Mouse (Mus musculus) lung, embryonic 15.5 days (tissue): ENCODE data around the gene Gm21992. TPM values are rescaled to one million over a fixed set of nuclear protein-coding genes. Genes with fewer than 3 reads are reported as not detected.
A peak's percentile ranks its signal among the peaks of the same experiment; 100 is the strongest.
"Not testable (repeated sequence)": the region's sequence is repeated elsewhere in the genome, so short reads cannot be mapped to it uniquely, and the experiment has no call there.

ENCODE experiments used
- ATAC-seq: fragments of 200-750 bp; cut with Nextera tagmentation; 2 replicates; pipeline ENCODE4 v1.8.0; 2017; ENCODE audit warnings: moderate number of reproducible peaks, borderline replicate concordance; ENCODE audit not compliant: low FRiP score, low TSS enrichment; ENCODE audit errors: extremely low read depth
- H3K27ac ChIP-seq: fragments of 300-500 bp; sonication (generic); 2 replicates; pipeline ENCODE4 v1.5.1; 2015; ENCODE audit warnings: moderate library complexity, mild to moderate bottlenecking, inconsistent platforms
- H3K27me3 ChIP-seq: fragments of 300-500 bp; sonication (generic); 2 replicates; pipeline ENCODE4 v1.6.1; 2015; ENCODE audit warnings: inconsistent platforms
- H3K36me3 ChIP-seq: fragments of 300-500 bp; sonication (generic); 2 replicates; pipeline ENCODE4 v1.6.1; 2015; ENCODE audit warnings: inconsistent platforms
- H3K4me1 ChIP-seq: fragments of 300-500 bp; sonication (generic); 2 replicates; pipeline ENCODE4 v1.6.1; 2015; ENCODE audit warnings: inconsistent platforms
- H3K4me2 ChIP-seq: fragments of 300-500 bp; sonication (generic); 2 replicates; pipeline ENCODE4 v1.6.1; 2015; ENCODE audit warnings: inconsistent platforms, mild to moderate bottlenecking, moderate library complexity
- H3K4me3 ChIP-seq: fragments of 300-500 bp; sonication (generic); 2 replicates; pipeline ENCODE4 v1.5.1; 2015; ENCODE audit warnings: mild to moderate bottlenecking, inconsistent platforms
- H3K9ac ChIP-seq: fragments of 300-500 bp; sonication (generic); 2 replicates; pipeline ENCODE4 v1.6.1; 2015; ENCODE audit warnings: inconsistent platforms
- H3K9me3 ChIP-seq: fragments of 300-500 bp; sonication (generic); 2 replicates; pipeline ENCODE4 v1.6.1; 2016; ENCODE audit warnings: inconsistent platforms
- WGBS: fragments of 180-500 bp; shearing (Covaris S2); methylation state at CpG from one replicate; pipeline ENCODE4 v1.1.7; 2015; 5-methylcytosine and 5-hydroxymethylcytosine counted together
- polyA plus RNA-seq: library from polyadenylated mRNA; unstranded; fragments of >200 nt; fragmentation: Nextera tagmentation; extraction: Ambion mirVana; gene quantifications from 2 replicates; pipeline ENCODE4 v1.2.1, GENCODE M21; 2015

Gene Gm21992
- polyA plus RNA-seq, 1 experiment from 2014 or later: 21.3 TPM

DNA sequence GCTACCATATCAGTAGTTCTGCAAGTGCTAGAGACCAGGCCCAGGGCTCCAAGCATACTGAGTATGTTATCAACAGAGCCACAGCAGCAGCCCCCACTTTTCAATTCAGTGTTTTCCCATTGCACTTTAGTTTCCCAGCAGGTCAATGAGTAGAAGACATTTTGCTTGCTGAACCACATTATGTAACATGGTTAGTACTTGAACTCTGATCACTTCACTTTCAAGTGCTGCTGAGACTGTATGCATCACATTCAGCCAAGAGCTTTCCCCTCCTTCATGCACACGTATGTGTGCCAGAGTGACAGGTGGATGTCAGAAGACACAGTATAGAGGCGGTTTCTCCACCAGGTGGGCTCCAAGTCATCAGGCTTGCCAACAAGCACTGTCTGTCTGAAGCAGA, 28.5 kb downstream of the Gm21992 start:
- 82% methylated on average over 2 of the region's 2 CpGs for WGBS
- Histone ChIP-seq H3K9me3 (no peaks in the 10 kb centered on the region), H3K27ac (no peak overlapping the region), H3K4me3 (no peak overlapping the region), H3K4me2 (no peak overlapping the region), H3K36me3 (peaks cover 81% of the 10 kb centered on the region), H3K4me1 (no peaks in the 10 kb centered on the region), H3K27me3 (no peaks in the 10 kb centered on the region), H3K9ac (no peak overlapping the region)
- no peak for ATAC-seq

DNA sequence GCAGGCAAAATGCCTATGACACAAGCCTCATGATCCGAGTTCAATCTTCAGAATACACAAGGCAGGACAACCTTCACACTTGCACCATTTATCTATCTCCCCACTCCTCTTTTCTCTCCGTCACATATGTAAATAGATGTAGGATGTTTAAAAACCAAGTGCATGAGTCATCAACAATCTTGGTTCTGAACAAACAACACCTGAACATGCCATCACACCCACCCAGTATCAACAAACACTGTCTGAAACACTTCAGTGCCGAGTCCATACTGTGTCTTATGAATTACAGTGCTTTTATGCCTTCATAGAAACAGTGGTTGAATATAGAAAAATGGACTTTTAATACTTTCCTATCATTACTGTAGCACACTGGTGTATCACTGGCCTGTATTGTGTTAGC, 38.6 kb downstream of the Gm21992 start:
- ATAC-seq: no peak
- 59% methylated on average over 3 of the region's 3 CpGs for WGBS

DNA sequence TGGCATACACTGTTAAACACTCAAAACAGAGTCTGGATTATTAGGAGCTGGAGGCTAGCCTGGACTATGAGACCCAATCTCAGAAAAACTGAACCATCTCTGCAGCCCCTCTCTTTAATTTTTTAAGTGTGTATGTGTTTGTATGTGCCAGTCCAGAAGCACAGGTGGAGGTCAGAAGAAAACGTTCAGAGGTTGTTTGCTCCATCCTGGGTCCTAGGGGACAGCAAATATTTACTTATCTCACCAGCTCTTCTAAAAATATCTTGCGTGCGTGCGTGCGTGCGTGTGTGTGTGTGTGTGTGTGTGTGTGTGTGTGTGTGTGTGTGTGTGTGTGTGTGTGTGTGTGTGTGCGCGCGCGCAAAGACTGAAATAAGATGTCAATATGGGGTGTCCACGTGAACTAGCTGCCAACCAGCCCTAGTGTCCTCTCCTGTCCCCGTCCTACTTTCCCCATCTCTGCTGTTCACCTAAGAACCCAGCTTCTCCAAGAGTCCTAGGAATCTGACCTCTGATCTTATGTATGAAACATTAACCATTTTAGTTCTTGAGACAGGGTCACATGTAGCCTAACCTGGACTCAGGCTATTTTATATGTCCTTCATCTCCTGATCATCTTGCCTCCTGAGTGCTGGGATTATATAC, 43.8 kb downstream of the Gm21992 start:
- WGBS: 66% methylated on average over 12 of the region's 12 CpGs
- H3K27me3 ChIP-seq: no peaks in the 10 kb centered on the region
- H3K4me3 ChIP-seq: no peak overlapping the region
- no peak for ATAC-seq
- peaks cover 80% of the 10 kb centered on the region for H3K36me3 ChIP-seq
- H3K4me1 ChIP-seq: no peaks in the 10 kb centered on the region
- no peak overlapping the region for H3K27ac ChIP-seq
- H3K9me3 ChIP-seq: no peaks in the 10 kb centered on the region
- H3K9ac ChIP-seq: no peak overlapping the region
- no peak overlapping the region for H3K4me2 ChIP-seq

More for the DNA sequence above, 38.6 kb downstream of the Gm21992 start:
- Histone ChIP-seq H3K9ac (no peak overlapping the region), H3K4me2 (no peak overlapping the region), H3K4me3 (no peak overlapping the region), H3K36me3 (peaks cover 71% of the 10 kb centered on the region), H3K4me1 (no peaks in the 10 kb centered on the region), H3K27me3 (no peaks in the 10 kb centered on the region), H3K9me3 (no peaks in the 10 kb centered on the region), H3K27ac (no peak overlapping the region)

DNA sequence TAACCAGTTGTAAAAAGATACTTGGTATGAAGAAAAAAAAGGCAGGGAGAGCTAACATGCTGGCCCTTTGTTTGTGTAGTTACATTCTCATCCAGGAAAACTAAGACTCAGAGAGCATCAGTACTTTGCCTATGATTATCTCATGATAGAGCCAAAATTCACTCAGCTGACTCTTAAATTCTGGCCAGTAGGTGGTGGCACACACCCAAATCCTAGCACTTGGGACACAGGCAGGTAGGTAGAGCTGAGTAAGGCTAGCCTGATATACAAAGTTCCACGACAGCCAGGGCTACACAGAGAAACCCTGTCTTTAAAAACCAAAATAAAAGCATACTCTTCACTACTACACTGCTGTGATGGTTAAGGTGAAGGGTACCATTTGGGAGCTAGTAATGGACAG, 48.5 kb downstream of the Gm21992 start:
- H3K9ac ChIP-seq: no peak overlapping the region
- H3K4me2 ChIP-seq: no peak overlapping the region
- no peak for ATAC-seq
- H3K9me3 ChIP-seq: no peaks in the 10 kb centered on the region
- no peak overlapping the region for H3K4me3 ChIP-seq
- no peaks in the 10 kb centered on the region for H3K27me3 ChIP-seq
- peaks cover 14% of the 10 kb centered on the region for H3K4me1 ChIP-seq
- WGBS: 50% methylated on average over 1 of the region's 1 CpGs
- H3K36me3 ChIP-seq: peaks cover 69% of the 10 kb centered on the region
- no peak overlapping the region for H3K27ac ChIP-seq

DNA sequence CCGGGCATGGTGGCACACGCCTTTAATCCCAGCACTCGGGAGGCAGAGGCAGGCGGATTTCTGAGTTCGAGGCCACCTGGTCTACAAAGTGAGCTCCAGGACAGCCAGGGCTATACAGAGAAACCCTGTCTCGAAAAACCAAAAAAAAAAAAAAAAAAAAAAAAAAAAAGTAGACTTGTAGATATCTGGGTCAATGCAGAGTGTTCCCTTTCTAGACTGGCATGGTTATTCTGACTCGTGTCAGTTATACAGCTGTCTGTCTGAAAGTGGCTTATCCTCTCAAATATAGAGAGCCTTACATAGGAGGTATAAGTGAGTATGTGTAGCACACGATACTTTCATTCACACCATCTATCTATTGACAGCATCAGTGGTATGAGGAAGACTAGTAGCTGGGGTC, 50.9 kb downstream of the Gm21992 start:
- not testable (repeated sequence) for H3K9ac ChIP-seq, H3K4me2 ChIP-seq, ATAC-seq, H3K4me3 ChIP-seq, H3K27ac ChIP-seq, H3K27me3 ChIP-seq, H3K9me3 ChIP-seq
- 89% methylated on average over 8 of the region's 8 CpGs for WGBS
- Histone ChIP-seq H3K36me3 (peaks cover 50% of the 10 kb centered on the region), H3K4me1 (peaks cover 19% of the 10 kb centered on the region)

DNA sequence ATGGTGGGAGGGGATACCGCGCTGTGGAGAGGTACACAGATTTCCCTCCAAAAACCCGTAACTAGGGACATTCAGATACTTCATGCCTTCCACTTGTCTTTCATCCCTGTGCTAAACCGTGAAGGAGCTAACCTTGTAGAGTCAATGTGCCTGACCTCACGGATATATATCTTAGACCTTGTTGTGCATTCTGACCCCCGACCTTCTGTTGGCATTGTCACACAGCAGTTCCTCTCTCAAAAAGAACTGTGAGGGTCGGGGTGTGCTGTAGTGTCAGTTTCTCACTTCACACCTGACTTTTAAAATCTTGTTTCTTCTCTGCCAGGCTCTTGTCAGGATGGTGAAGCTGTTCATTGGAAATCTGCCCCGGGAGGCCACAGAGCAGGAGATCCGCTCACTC, 54.5 kb downstream of the Gm21992 start:
- Histone ChIP-seq H3K9me3 (no peaks in the 10 kb centered on the region), H3K4me2 (peak overlapping the region; percentile 70), H3K36me3 (peaks cover 21% of the 10 kb centered on the region), H3K9ac (peak overlapping the region; percentile 68), H3K4me1 (peaks cover 19% of the 10 kb centered on the region), H3K4me3 (peak overlapping the region; percentile 68), H3K27me3 (no peaks in the 10 kb centered on the region), H3K27ac (peak overlapping the region; percentile 96)
- 1% methylated on average over 9 of the region's 9 CpGs for WGBS
- ATAC-seq: no peak

DNA sequence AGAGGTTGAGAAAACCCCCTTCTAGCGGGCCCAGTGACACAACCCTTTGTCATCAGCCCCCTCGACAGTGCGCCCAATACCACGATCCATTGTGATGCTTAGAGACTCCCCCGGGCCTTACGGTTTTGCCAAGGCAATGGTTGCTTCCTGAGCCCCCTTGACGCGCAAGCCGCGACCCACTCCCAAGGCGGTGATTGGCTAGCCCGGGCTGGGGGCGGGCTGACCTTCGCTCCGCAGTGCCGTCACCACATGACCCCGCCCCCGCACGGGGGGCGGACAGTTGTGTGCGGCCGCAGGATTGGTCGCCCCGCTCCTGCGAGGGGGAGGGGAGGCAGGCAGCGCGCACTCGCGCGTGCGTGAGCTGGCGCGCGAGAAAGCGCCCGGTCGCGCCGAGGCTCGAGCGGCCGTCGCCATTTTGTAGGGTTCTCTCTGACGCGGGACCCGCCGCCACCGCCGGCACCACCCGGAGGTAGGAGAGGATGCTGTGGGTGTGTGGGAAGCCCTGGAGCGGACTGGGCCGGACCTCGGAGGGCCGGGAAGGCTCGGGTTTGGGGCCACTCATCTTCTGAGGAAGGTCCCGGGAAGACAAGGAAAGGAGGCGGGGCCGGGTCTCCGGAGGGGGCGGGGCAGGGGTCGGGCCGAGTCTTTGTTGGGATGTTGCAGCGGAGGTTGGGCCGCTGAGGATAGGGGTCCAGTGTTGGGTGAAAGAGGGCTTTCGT, 55.1 kb downstream of the Gm21992 start, which contains the start of gene Rbm4b:
TSS of gene Rbm4b (plus strand) at position 305 of the 719 bp plus-strand sequence.
- Histone ChIP-seq H3K4me1 (peaks cover 19% of the 10 kb centered on the region), H3K4me3 (peak within 1 kb of the TSS; percentile 68), H3K27ac (peak within 1 kb of the TSS; percentile 96), H3K9ac (peak within 1 kb of the TSS; percentile 68), H3K27me3 (no peaks in the 10 kb centered on the region), H3K9me3 (no peaks in the 10 kb centered on the region), H3K4me2 (peak within 1 kb of the TSS; percentile 70), H3K36me3 (peaks cover 16% of the 10 kb centered on the region)
- WGBS: under 1% methylated on average over 65 of the region's 65 CpGs
- ATAC-seq: peak; percentile 97

DNA sequence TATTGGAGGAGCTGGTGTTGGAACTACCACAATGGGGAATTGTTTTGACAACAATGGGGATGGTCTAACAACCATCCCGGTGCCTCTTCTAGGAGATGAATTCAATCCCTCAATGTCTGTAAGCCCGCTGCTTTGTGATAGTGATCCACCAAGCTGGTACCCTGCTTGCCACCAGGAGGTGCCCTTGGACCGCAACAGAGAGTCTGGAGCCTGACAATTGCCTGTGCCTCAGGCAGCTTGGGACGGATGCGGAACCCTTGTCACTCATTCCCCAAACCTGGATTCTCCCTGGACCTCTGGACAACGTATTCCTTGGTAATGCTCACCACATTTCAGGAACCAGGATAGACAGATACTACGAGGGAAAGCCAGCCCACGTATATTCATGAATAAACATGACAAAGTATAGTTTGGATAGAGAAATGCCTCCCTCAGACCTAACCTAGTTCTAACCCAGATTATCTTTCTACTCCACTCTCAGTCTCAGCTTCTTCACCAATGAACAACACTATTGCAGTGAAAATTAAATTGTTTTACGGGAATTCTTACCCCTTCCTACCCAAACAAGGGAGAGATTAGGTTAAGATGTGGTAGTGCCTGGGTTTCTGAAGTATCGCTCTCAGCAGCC, 55.7 kb downstream of the Gm21992 start:
- H3K4me1 ChIP-seq: peaks cover 19% of the 10 kb centered on the region
- peak overlapping the region; percentile 68 for H3K9ac ChIP-seq
- H3K27me3 ChIP-seq: no peaks in the 10 kb centered on the region
- no peaks in the 10 kb centered on the region for H3K9me3 ChIP-seq
- H3K36me3 ChIP-seq: peaks cover 12% of the 10 kb centered on the region
- peak; percentile 75 for ATAC-seq
- peak overlapping the region; percentile 96 for H3K27ac ChIP-seq
- H3K4me3 ChIP-seq: peak overlapping the region; percentile 68
- H3K4me2 ChIP-seq: peak overlapping the region; percentile 70
- WGBS: 0% methylated on average over 10 of the region's 10 CpGs

DNA sequence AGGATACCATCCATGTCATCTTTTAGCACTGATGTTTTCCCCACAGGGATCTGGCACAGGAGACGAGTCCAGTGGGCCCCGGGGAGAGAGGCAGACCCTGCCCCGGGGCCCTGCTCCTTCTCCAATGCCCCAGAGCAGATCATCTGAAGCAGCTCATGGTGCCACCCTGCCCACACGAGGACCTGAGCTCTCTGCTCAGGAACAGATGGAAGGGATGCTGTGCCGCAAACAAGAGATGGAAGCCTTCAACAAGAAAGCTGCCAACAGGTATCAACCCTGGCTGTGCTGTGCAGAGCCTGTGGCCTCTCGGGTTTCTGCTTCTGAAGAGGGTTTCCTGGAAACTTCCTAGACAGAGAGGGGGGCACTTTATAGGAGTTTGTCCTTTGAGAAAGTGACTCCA, 61.4 kb downstream of the Gm21992 start:
- Histone ChIP-seq H3K36me3 (no peaks in the 10 kb centered on the region), H3K27me3 (no peaks in the 10 kb centered on the region), H3K4me2 (no peak overlapping the region), H3K9me3 (no peaks in the 10 kb centered on the region), H3K4me1 (0 out of 2 replicates have a peak, but pooled peaks cover 3% of the 10 kb centered on the region), H3K4me3 (no peak overlapping the region), H3K27ac (no peak overlapping the region), H3K9ac (no peak overlapping the region)
- 83% methylated on average over 6 of the region's 6 CpGs for WGBS
- ATAC-seq: no peak

DNA sequence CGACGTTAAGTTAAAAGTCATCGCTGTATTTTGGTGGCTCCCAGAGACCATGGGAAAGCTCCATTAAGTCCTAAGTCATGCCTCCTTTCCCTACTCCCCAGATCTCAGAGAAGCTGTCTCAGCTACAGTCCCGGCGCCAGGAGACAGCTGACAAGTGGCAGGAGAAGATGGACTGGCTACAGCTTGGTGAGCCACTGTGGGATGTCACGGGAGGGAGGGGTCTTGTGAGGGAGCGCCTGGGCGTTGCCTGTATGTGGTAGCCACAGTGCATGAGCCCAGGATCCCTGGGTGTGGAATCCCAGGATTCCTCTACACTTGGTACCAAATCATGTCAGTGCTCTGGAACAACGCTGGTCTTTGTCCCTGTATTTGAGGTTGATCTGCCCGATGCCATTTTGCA, 62.9 kb downstream of the Gm21992 start:
- H3K27me3 ChIP-seq: no peaks in the 10 kb centered on the region
- WGBS: 80% methylated on average over 10 of the region's 10 CpGs
- no peak for ATAC-seq
- H3K27ac ChIP-seq: no peak overlapping the region
- H3K9ac ChIP-seq: no peak overlapping the region
- no peaks in the 10 kb centered on the region for H3K9me3 ChIP-seq
- 0 out of 2 replicates have a peak, but pooled peaks cover 3% of the 10 kb centered on the region for H3K4me1 ChIP-seq
- no peak overlapping the region for H3K4me2 ChIP-seq
- no peaks in the 10 kb centered on the region for H3K36me3 ChIP-seq
- H3K4me3 ChIP-seq: no peak overlapping the region

DNA sequence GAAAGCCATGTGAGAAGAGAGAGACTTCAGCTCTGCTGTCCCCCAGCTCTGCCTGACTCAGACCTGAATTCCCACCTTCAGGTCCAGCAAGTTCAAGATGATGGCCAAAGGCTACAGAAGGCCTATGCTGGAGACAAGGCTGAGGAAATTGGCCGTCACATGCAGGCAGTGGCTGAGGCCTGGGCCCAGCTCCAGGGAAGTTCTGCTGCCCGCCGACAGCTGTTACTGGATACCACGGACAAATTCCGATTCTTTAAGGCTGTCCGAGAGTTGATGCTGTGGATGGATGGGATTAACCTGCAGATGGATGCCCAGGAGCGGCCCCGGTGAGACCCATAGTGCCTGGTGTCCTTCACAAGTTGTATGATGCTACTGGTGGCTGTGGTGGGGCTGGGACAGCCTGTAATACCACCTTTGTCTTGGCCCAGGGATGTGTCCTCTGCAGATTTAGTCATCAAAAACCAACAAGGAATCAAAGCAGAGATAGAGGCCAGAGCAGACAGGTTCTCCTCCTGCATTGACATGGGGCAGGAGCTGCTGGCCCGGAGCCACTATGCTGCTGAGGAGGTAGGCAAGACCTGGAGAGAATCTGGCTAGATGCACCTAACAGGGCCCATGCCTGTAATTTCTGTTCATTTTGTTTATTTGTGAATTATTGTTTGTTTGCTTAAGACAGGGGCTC, 63.6 kb downstream of the Gm21992 start:
- ATAC-seq: no peak
- H3K9me3 ChIP-seq: no peaks in the 10 kb centered on the region
- H3K4me2 ChIP-seq: no peak overlapping the region
- 84% methylated on average over 9 of the region's 9 CpGs for WGBS
- 0 out of 2 replicates have a peak, but pooled peaks cover 3% of the 10 kb centered on the region for H3K4me1 ChIP-seq
- H3K36me3 ChIP-seq: no peaks in the 10 kb centered on the region
- no peak overlapping the region for H3K9ac ChIP-seq
- H3K4me3 ChIP-seq: no peak overlapping the region
- no peak overlapping the region for H3K27ac ChIP-seq
- H3K27me3 ChIP-seq: no peaks in the 10 kb centered on the region
